Mouse (Mus musculus) spleen, embryonic (tissue): ENCODE measurements around the gene Gm2888.
"Not testable (repeated sequence)": the region's sequence is repeated elsewhere in the genome, so short reads cannot be mapped to it uniquely, and the experiment has no call there.

Experiments used
- CTCF ChIA-PET: fragments of 350-600 bp; sonication (Branson Sonifier 250); formaldehyde crosslinking; loops from one replicate; lab custom pipeline; 2022; lab: Charles Lee

Gene Gm2888

DNA sequence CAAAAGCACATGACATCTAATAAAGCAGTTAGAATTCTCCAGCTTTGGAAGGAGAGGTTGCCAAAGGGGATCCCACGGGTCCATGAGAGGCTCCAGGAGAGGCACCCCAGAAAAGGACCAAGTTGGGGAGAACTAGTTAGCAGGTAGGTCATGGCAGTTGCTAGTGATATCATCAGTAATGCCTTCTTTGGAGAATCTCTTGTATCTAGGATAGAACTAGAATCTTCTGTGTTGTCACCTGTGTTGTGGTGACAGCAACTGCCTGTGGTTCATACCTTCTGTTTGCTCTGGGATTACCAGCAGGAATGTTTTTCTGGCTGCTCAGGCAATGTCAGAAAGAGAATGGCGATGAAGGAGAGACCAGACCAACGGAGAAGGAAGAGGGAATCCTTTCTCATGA, at the start of gene Gm2888:
Gene Gm2888, plus strand, starts transcription at position 301 of the 400 bp plus-strand sequence.
- CTCF ChIA-PET = not testable (repeated sequence)

DNA sequence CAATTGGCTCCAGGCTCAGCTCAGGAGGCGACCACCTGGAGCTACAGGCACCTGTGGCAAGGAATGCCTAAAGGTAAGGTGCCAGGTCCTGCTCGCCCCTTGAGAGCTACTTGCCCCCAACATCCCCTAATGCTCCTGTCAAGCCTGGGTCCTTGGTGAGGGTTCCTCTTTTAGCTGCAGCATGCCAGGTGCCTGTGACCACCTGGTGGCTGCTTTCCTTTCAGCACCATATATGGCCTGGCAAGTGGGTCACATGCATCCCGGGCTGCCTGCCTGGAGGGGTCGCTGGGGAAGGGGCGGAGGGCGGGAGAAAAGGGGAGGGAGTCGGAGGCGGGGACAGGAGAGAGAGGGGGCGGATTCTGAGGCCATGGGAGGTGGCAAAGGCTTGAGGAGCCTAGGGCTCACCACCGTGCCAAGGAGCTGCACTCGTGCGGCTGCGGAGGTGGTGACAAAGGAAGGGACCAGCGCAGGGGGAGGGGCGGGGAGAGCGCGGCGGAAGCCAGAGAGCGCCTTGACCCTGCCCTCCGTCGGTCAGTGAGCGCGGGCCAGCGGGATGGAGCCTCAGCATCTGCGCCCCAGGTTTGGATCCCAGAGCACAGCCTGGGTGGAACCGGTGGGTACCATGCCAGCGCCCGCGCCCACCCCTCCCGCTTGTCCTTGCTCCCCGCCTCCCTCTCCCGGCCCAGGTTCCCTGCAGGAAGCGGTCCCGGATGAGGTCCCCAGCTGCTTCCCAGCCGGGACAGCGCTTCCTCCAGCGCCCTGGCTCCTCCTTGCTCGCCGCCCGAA, 19.1 kb downstream of the Gm2888 start, which contains the start of gene Gm2897:
Gene Gm2897, plus strand, starts transcription at position 559 of the 786 bp plus-strand sequence.
- CTCF ChIA-PET = not testable (repeated sequence)

DNA sequence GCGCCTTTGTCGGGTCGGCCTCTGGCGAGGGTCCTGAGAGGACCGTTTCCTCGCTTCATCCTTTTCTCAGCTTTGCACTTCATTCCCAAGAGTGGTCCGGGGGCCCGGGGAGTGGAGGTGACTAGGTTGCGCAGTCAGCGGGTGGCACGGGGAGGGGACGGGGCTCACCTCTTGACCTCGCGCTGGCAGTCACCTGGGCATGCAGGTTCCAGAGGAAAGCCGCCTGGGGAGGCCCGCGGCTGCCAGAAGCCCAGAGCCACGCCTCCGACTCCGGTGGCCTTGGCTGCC, 19.7 kb downstream of the Gm2888 start:
- CTCF ChIA-PET = not testable (repeated sequence)

DNA sequence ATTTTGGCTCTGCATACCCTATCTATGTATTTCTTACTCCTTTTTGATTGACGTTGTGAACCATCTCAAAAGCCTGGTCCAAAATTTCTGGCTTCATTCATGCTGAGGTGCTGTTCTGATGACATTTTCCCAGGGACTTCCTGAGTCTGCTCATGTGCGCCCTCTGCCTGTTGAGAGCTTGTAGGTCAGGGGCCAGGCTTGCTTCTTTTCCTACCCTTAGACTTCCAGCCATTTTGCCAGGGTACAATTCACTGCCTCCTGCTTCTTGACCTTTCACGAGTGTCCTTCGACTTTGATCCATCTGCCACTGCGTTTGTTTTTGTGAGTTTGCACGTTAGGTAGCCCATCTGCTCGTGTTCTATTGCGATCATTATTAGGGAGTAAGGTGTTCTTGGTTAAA, 20.3 kb downstream of the Gm2888 start:
- CTCF ChIA-PET = not testable (repeated sequence)
